Mouse (Mus musculus) C2C12 (cell line): ENCODE measurements around the gene Itgae.

Experiments used
- CTCF ChIP-seq: IDR thresholded peaks from one replicate; pipeline ENCODE4 v1.5.1; 2011; ENCODE audit not compliant: control insufficient read depth, insufficient read depth, insufficient read length
- MAX ChIP-seq: IDR thresholded peaks from one replicate; pipeline ENCODE4 v1.6.1; 2011; ENCODE audit warnings: mild to moderate bottlenecking, control low read depth
- MYOG ChIP-seq: IDR thresholded peaks from one replicate; pipeline ENCODE4 v1.6.1; 2011; ENCODE audit not compliant: control insufficient read depth, insufficient read length; ENCODE audit errors: extremely low read depth

DNA sequence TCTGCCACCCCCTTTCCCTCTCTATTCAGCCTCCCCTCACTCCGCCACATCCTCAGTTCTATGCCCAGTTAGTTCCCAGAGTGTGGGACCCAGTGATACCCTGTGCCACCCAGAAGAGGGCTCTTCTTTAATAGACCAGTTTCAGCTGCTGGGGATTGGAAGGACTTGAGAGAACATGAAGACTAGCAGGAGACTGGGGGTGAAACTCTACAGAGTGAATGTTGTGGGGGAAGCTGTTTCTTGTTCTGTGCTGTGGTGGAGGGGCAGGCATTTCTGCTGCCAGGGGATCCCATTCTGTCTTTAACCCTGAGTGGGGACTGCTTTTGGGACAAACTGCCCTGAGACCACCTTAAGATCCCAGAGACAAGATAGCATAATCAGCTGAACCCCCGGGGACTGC is 443 bp downstream of the Itgae start:
- TF ChIP-seq MAX: no peak
- no peak for TF ChIP-seq CTCF
- no peak for TF ChIP-seq MYOG
